Mouse (Mus musculus): Measurements from ENCODE around the gene Lime1.

Lime1 gene

GRCm38 (mm10) chr2:181379778-181380177 lies at the start of gene Lime1:
TSS of gene Lime1 (plus strand) at chr2:181380078.
- DNase-seq, result no peak

- DNase-seq, result no peak
These were observed 47.3 kb upstream of the Lime1 start for GRCm38 (mm10) chr2:181332542-181332941.

GRCm38 (mm10) chr2:181334023-181334422 lies 45.9 kb upstream of the Lime1 start:
- peak; percentile 73 for DNase-seq

GRCm38 (mm10) chr2:181340426-181340825 lies 39.5 kb upstream of the Lime1 start:
- DNase-seq, result no peak

GRCm38 (mm10) chr2:181342766-181343165 lies 37.1 kb upstream of the Lime1 start:
- DNase-seq, result no peak

- no peak for DNase-seq
These were observed 23.1 kb upstream of the Lime1 start for GRCm38 (mm10) chr2:181356780-181357179.

- DNase-seq, result no peak
These were observed 15.9 kb upstream of the Lime1 start for GRCm38 (mm10) chr2:181363946-181364345.

- no peak for DNase-seq
These were observed 15.4 kb upstream of the Lime1 start for GRCm38 (mm10) chr2:181364487-181364859.

- DNase-seq, result peak; percentile 84
These were observed 14.8 kb upstream of the Lime1 start, which contains the start of the genes Zgpat and Arfrp1 for GRCm38 (mm10) chr2:181364860-181365596. TSS of gene Zgpat (plus strand) at chr2:181364928. TSS of gene Arfrp1 (minus strand) at chr2:181365404.

GRCm38 (mm10) chr2:181365655-181366075 lies 14.2 kb upstream of the Lime1 start:
- peak; percentile 47 for DNase-seq

- no peak for DNase-seq
These were observed 9.9 kb upstream of the Lime1 start for GRCm38 (mm10) chr2:181370001-181370400.

GRCm38 (mm10) chr2:181375787-181376186 lies 4.1 kb upstream of the Lime1 start:
- DNase-seq, result no peak

GRCm38 (mm10) chr2:181377230-181377629 lies 2.6 kb upstream of the Lime1 start:
- no peak for DNase-seq

GRCm38 (mm10) chr2:181378701-181379100 lies 1.2 kb upstream of the Lime1 start:
- no peak for DNase-seq

GRCm38 (mm10) chr2:181380251-181380650 lies 373 bp downstream of the Lime1 start:
- no peak for DNase-seq

- DNase-seq, result peak; percentile 53
These were observed 1.2 kb downstream of the Lime1 start for GRCm38 (mm10) chr2:181381107-181381506.

GRCm38 (mm10) chr2:181381631-181382306 lies 1.9 kb downstream of the Lime1 start:
- DNase-seq, result no peak

GRCm38 (mm10) chr2:181384463-181384862 lies 4.6 kb downstream of the Lime1 start:
- DNase-seq, result no peak

- no peak for DNase-seq
These were observed 5.1 kb downstream of the Lime1 start for GRCm38 (mm10) chr2:181384919-181385391.

GRCm38 (mm10) chr2:181385885-181386284 lies 6.0 kb downstream of the Lime1 start:
- no peak for DNase-seq

- DNase-seq, result no peak
These were observed 6.9 kb downstream of the Lime1 start for GRCm38 (mm10) chr2:181386663-181387210.

GRCm38 (mm10) chr2:181390136-181390870 lies 10.4 kb downstream of the Lime1 start:
- DNase-seq, result no peak

GRCm38 (mm10) chr2:181391022-181391421 lies 11.1 kb downstream of the Lime1 start:
- DNase-seq, result no peak
